Mouse (Mus musculus) heart, adult 2 months (tissue): ENCODE measurements at regions not wholly inside any gene's neighbourhood (a gene's known extent, or its start where the extent isn't known, plus 50 kb on each side); places are given as distances from the start of the nearest gene placed in this dataset.

Experiments used
- DNase-seq, 2 experiments: peaks; one replicate each; pipeline ENCODE4 v3.0.0; 2021
- H3K27ac ChIP-seq: fragments of 200-600 bp; 2 replicates; pipeline ENCODE4 v1.8.1; 2022
- H3K27me3 ChIP-seq: fragments of 200-500 bp; 2 replicates; pipeline ENCODE4 v1.6.1; 2012; ENCODE audit warnings: mild to moderate bottlenecking, low read length, inconsistent platforms, mixed read lengths; ENCODE audit not compliant: control insufficient read depth, insufficient read depth
- H3K36me3 ChIP-seq: fragments of 200-500 bp; 2 replicates; pipeline ENCODE4 v1.6.1; 2012; ENCODE audit warnings: low read length, inconsistent platforms; ENCODE audit not compliant: control insufficient read depth, insufficient read depth
- H3K4me1 ChIP-seq: fragments of 200-500 bp; 2 replicates; pipeline ENCODE4 v1.6.1; 2011; ENCODE audit warnings: low read length; ENCODE audit not compliant: control insufficient read depth, insufficient read depth
- H3K4me3 ChIP-seq: fragments of 200-600 bp; 2 replicates; pipeline ENCODE4 v1.8.1; 2022
- H3K79me2 ChIP-seq: fragments of 200-500 bp; replicated peaks from 2 replicates; pipeline ENCODE4 v1.6.1; 2012; ENCODE audit warnings: mild to moderate bottlenecking, inconsistent platforms, low read length, moderate library complexity, mixed read lengths; ENCODE audit not compliant: control insufficient read depth, insufficient read depth
- H3K9ac ChIP-seq: fragments of 200-500 bp; 2 replicates; pipeline ENCODE4 v1.6.1; 2012; ENCODE audit warnings: low read depth, mild to moderate bottlenecking, control low read depth, inconsistent platforms, low read length, mixed read lengths
- CTCF ChIP-seq: fragments of 200-600 bp; IDR thresholded peaks from 2 replicates; pipeline ENCODE4 v1.8.1; 2022; ENCODE audit warnings: antibody characterized with exemption, mild to moderate bottlenecking, moderate library complexity
- EP300 ChIP-seq: fragments of 200-500 bp; IDR thresholded peaks from 2 replicates; pipeline ENCODE4 v1.6.1; 2011; ENCODE audit warnings: low read depth, low read length, control low read depth; ENCODE audit not compliant: insufficient read depth
- POLR2A ChIP-seq: fragments of 200-500 bp; IDR thresholded peaks from 2 replicates; pipeline ENCODE4 v1.6.1; 2011; ENCODE audit warnings: mild to moderate bottlenecking, low read depth, low read length, control low read depth; ENCODE audit not compliant: insufficient read depth
- WGBS: fragments of 180-500 bp; shearing (Covaris S2); methylation state at CpG from one replicate; pipeline ENCODE4 v1.1.7; 2018; 5-methylcytosine and 5-hydroxymethylcytosine counted together
- intact Hi-C: fragments of 180-260 bp; cut with DNase I; formaldehyde crosslinking; loops from one replicate; pipeline ENCODE4 v1.15.1; 2025

- TF ChIP-seq EP300: no peak
- TF ChIP-seq CTCF: no peak
- no peak for TF ChIP-seq POLR2A
- Histone ChIP-seq H3K27me3 (no peaks in the 10 kb centered on the region), H3K9ac (no peak overlapping the region), H3K79me2 (no peaks in the 10 kb centered on the region), H3K4me3 (no peak overlapping the region), H3K27ac (no peak overlapping the region), H3K4me1 (no peaks in the 10 kb centered on the region), H3K36me3 (no peaks in the 10 kb centered on the region)
- intact Hi-C loops: no loop called here
- DNase-seq: no peak
- WGBS: 89% methylated on average over 4 of the region's 4 CpGs
These were observed 78.8 kb upstream of the Herc3 start for GRCm38 (mm10) chr6:58752496-58752895.

- DNase-seq: no peak
- TF ChIP-seq POLR2A (no peak), EP300 (no peak), CTCF (no peak)
- WGBS: 48% methylated on average over 2 of the region's 2 CpGs
- no peaks in the 10 kb centered on the region for H3K27me3 ChIP-seq
- no peak overlapping the region for H3K9ac ChIP-seq
- H3K4me3 ChIP-seq: no peak overlapping the region
- intact Hi-C loops: no loop called here
- H3K79me2 ChIP-seq: no peaks in the 10 kb centered on the region
- H3K36me3 ChIP-seq: no peaks in the 10 kb centered on the region
- H3K4me1 ChIP-seq: no peaks in the 10 kb centered on the region
- H3K27ac ChIP-seq: no peak overlapping the region
These were observed 74.8 kb upstream of the Herc3 start for GRCm38 (mm10) chr6:58756309-58757015.

- Histone ChIP-seq H3K27ac (no peak overlapping the region), H3K4me3 (no peak overlapping the region), H3K9ac (no peak overlapping the region), H3K4me1 (no peaks in the 10 kb centered on the region), H3K79me2 (no peaks in the 10 kb centered on the region), H3K36me3 (no peaks in the 10 kb centered on the region), H3K27me3 (no peaks in the 10 kb centered on the region)
- no peak for TF ChIP-seq CTCF
- TF ChIP-seq POLR2A: no peak
- no peak for TF ChIP-seq EP300
- WGBS: 85% methylated on average over 4 of the region's 4 CpGs
- intact Hi-C loops: no loop called here
- DNase-seq: no peak
These were observed 73.9 kb upstream of the Herc3 start for GRCm38 (mm10) chr6:58757339-58757738.

GRCm38 (mm10) chr6:58770654-58771218 lies 60.5 kb upstream of the Herc3 start:
- no peak overlapping the region for H3K27ac ChIP-seq
- peaks cover 2% of the 10 kb centered on the region for H3K4me1 ChIP-seq
- H3K36me3 ChIP-seq: no peaks in the 10 kb centered on the region
- 17% methylated on average over 8 of the region's 8 CpGs for WGBS
- no peaks in the 10 kb centered on the region for H3K27me3 ChIP-seq
- DNase-seq: peak; percentile 42 to 68
- H3K9ac ChIP-seq: no peak overlapping the region
- TF ChIP-seq POLR2A: no peak
- TF ChIP-seq EP300: no peak
- peak; percentile 91 for TF ChIP-seq CTCF
- H3K4me3 ChIP-seq: no peak overlapping the region
- intact Hi-C loops: loop anchor here (1.0 to 5.0 kb wide), 2 partner anchors 223 to 412 kb away; no protein-coding TSS in a partner anchor
- no peaks in the 10 kb centered on the region for H3K79me2 ChIP-seq

GRCm38 (mm10) chr6:58772014-58772413 lies 59.3 kb upstream of the Herc3 start:
- H3K4me1 ChIP-seq: peaks cover 2% of the 10 kb centered on the region
- TF ChIP-seq EP300 (no peak), CTCF (peak; percentile 85)
- DNase-seq: no peak
- no peaks in the 10 kb centered on the region for H3K27me3 ChIP-seq
- H3K36me3 ChIP-seq: no peaks in the 10 kb centered on the region
- intact Hi-C loops: loop anchor here (1.0 to 5.0 kb wide), 3 partner anchors 169 to 410 kb away; no protein-coding TSS in a partner anchor
- H3K4me3 ChIP-seq: no peak overlapping the region
- 3% methylated on average over 1 of the region's 1 CpGs for WGBS
- no peak overlapping the region for H3K9ac ChIP-seq
- H3K27ac ChIP-seq: no peak overlapping the region
- no peaks in the 10 kb centered on the region for H3K79me2 ChIP-seq
